Mouse (Mus musculus) MEL (cell line): ENCODE measurements around the gene Ntng1. TPM values are rescaled to one million over a fixed set of nuclear protein-coding genes. Genes with fewer than 3 reads are reported as not detected.

Experiments
- DNase-seq: peaks from one replicate; pipeline ENCODE4 v3.0.0; 2011; ENCODE audit warnings: low read depth, low spot score
- H3K27ac ChIP-seq: 2 replicates; pipeline ENCODE4 v1.5.1; 2012; ENCODE audit warnings: low read depth, mild to moderate bottlenecking, control low read depth, low read length, moderate library complexity; ENCODE audit not compliant: control insufficient read depth
- H3K27me3 ChIP-seq, 2 experiments: fragments of 150-350 bp in 1 of 2; sonication (generic) in 1 of 2; 2 replicates each; pipeline ENCODE4 v1.6.1; 2012; ENCODE audit warnings: low read length in 2 of 2, mild to moderate bottlenecking in 2 of 2, improper control_type of control experiment in 1 of 2, moderate library complexity in 1 of 2; ENCODE audit not compliant: insufficient read depth in 2 of 2, control insufficient read depth in 1 of 2
- H3K36me3 ChIP-seq, 2 experiments: 2 replicates each; pipeline ENCODE4 v1.6.1; 2012 to 2014; ENCODE audit warnings: low read length in 2 of 2, improper control_type of control experiment in 1 of 2, inconsistent platforms in 1 of 2, mild to moderate bottlenecking in 1 of 2; ENCODE audit not compliant: insufficient read depth in 2 of 2, control insufficient read depth in 1 of 2
- H3K4me1 ChIP-seq, 2 experiments: fragments of 150-350 bp in 1 of 2; sonication (generic) in 1 of 2; 2 replicates each; pipeline ENCODE4 v1.6.1; 2012; ENCODE audit warnings: low read length in 2 of 2, improper control_type of control experiment in 1 of 2, mild to moderate bottlenecking in 1 of 2; ENCODE audit not compliant: insufficient read depth in 2 of 2, control insufficient read depth in 1 of 2
- H3K4me3 ChIP-seq, 2 experiments: fragments of 150-350 bp in 1 of 2; sonication (generic) in 1 of 2; 2 replicates each; pipeline ENCODE4 v1.5.1; 2012; ENCODE audit warnings: low read depth in 2 of 2, low read length in 2 of 2, mild to moderate bottlenecking in 2 of 2, moderate library complexity in 2 of 2, control low read depth in 1 of 2, improper control_type of control experiment in 1 of 2; ENCODE audit not compliant: control insufficient read depth in 1 of 2, insufficient read depth in 1 of 2
- H3K79me2 ChIP-seq: 2 replicates; pipeline ENCODE4 v1.6.1; 2012; ENCODE audit warnings: mild to moderate bottlenecking, low read length, moderate library complexity; ENCODE audit not compliant: control insufficient read depth, poor library complexity, insufficient read depth
- H3K9ac ChIP-seq: 2 replicates; pipeline ENCODE4 v1.6.1; 2012; ENCODE audit warnings: low read depth, mild to moderate bottlenecking, control low read depth, low read length, moderate library complexity; ENCODE audit not compliant: control insufficient read depth, poor library complexity, severe bottlenecking
- H3K9me3 ChIP-seq: fragments of 150-350 bp; sonication (generic); replicated peaks from 2 replicates; pipeline ENCODE4 v1.6.1; 2012; ENCODE audit warnings: mild to moderate bottlenecking, low read length, improper control_type of control experiment, moderate library complexity; ENCODE audit not compliant: insufficient read depth
- BHLHE40 ChIP-seq: IDR thresholded peaks from 2 replicates; pipeline ENCODE4 v1.6.1; 2012; ENCODE audit warnings: low read depth, mild to moderate bottlenecking, inconsistent platforms, low read length, improper control_type of control experiment, borderline replicate concordance
- CHD2 ChIP-seq: IDR thresholded peaks from 2 replicates; pipeline ENCODE4 v1.6.1; 2011; ENCODE audit warnings: low read length, improper control_type of control experiment
- CTCF ChIP-seq, 3 experiments: IDR thresholded peaks in 2 of 3; conservative IDR thresholded peaks in 1 of 3; 2 replicates each; pipeline ENCODE4 v1.5.1; 2011 to 2012; ENCODE audit warnings: low read length in 3 of 3, low read depth in 2 of 3, mild to moderate bottlenecking in 2 of 3, improper control_type of control experiment in 1 of 3, inconsistent platforms in 1 of 3, mixed read lengths in 1 of 3, moderate library complexity in 1 of 3; ENCODE audit not compliant: control insufficient read depth in 1 of 3, insufficient read depth in 1 of 3, poor library complexity in 1 of 3, severe bottlenecking in 1 of 3
- ELF1 ChIP-seq: IDR thresholded peaks from 2 replicates; pipeline ENCODE4 v1.6.1; 2014; ENCODE audit warnings: low read depth, mild to moderate bottlenecking, inconsistent platforms, low read length, improper control_type of control experiment, moderate library complexity
- GABPA ChIP-seq: IDR thresholded peaks from 2 replicates; pipeline ENCODE4 v1.6.1; 2012; ENCODE audit warnings: low read depth, mild to moderate bottlenecking, inconsistent platforms, low read length, improper control_type of control experiment, moderate library complexity
- GATA1 ChIP-seq: IDR thresholded peaks from 2 replicates; pipeline ENCODE4 v1.6.1; 2011; ENCODE audit warnings: low read depth, low read length, improper control_type of control experiment
- KAT2A ChIP-seq: conservative IDR thresholded peaks from 2 replicates; pipeline ENCODE4 v1.6.1; 2012; ENCODE audit warnings: low read depth, low read length, improper control_type of control experiment, inconsistent platforms
- MAFK ChIP-seq: IDR thresholded peaks from 2 replicates; pipeline ENCODE4 v1.6.1; 2011; ENCODE audit warnings: low read depth, mild to moderate bottlenecking, low read length, improper control_type of control experiment, borderline replicate concordance
- MAX ChIP-seq: IDR thresholded peaks from 2 replicates; pipeline ENCODE4 v1.6.1; 2011; ENCODE audit warnings: low read length, improper control_type of control experiment
- MAZ ChIP-seq: IDR thresholded peaks from 2 replicates; pipeline ENCODE4 v1.6.1; 2012; ENCODE audit warnings: low read depth, mild to moderate bottlenecking, inconsistent platforms, low read length, improper control_type of control experiment
- MXI1 ChIP-seq: IDR thresholded peaks from 2 replicates; pipeline ENCODE4 v1.6.1; 2011; ENCODE audit warnings: mild to moderate bottlenecking, low read depth, low read length, improper control_type of control experiment
- MYC ChIP-seq: IDR thresholded peaks from 2 replicates; pipeline ENCODE4 v1.6.1; 2011; ENCODE audit warnings: low read depth, mild to moderate bottlenecking, low read length, improper control_type of control experiment, moderate library complexity
- NRF1 ChIP-seq: IDR thresholded peaks from 2 replicates; pipeline ENCODE4 v1.6.1; 2014; ENCODE audit warnings: low read depth, mild to moderate bottlenecking, inconsistent platforms, low read length, improper control_type of control experiment, moderate library complexity; ENCODE audit not compliant: poor library complexity, insufficient read depth, severe bottlenecking
- POLR2A ChIP-seq, 2 experiments: IDR thresholded peaks; 2 replicates each; pipeline ENCODE4 v1.6.1; 2011 to 2012; ENCODE audit warnings: low read length in 2 of 2, mild to moderate bottlenecking in 2 of 2, control low read depth in 1 of 2, improper control_type of control experiment in 1 of 2, low read depth in 1 of 2, moderate library complexity in 1 of 2; ENCODE audit not compliant: control insufficient read depth in 1 of 2, insufficient read depth in 1 of 2, poor library complexity in 1 of 2
- RAD21 ChIP-seq: IDR thresholded peaks from 2 replicates; pipeline ENCODE4 v1.6.1; 2011; ENCODE audit warnings: mild to moderate bottlenecking, low read depth, low read length, improper control_type of control experiment
- SMC3 ChIP-seq: IDR thresholded peaks from 2 replicates; pipeline ENCODE4 v1.6.1; 2011; ENCODE audit warnings: low read depth, low read length, improper control_type of control experiment
- TAL1 ChIP-seq: IDR thresholded peaks from 2 replicates; pipeline ENCODE4 v1.6.1; 2012; ENCODE audit warnings: mild to moderate bottlenecking, inconsistent platforms, low read length, moderate library complexity, mixed read lengths
- TBP ChIP-seq: IDR thresholded peaks from 2 replicates; pipeline ENCODE4 v1.8.0; 2011; ENCODE audit warnings: low read depth, low read length, improper control_type of control experiment
- ZKSCAN1 ChIP-seq: IDR thresholded peaks from 2 replicates; pipeline ENCODE4 v1.6.1; 2012; ENCODE audit warnings: low read depth, mild to moderate bottlenecking, inconsistent platforms, low read length, improper control_type of control experiment, moderate library complexity
- ZMIZ1 ChIP-seq: IDR thresholded peaks from 2 replicates; pipeline ENCODE4 v1.6.1; 2012; ENCODE audit warnings: low read depth, mild to moderate bottlenecking, inconsistent platforms, low read length, improper control_type of control experiment, moderate library complexity
- ZNF384 ChIP-seq: IDR thresholded peaks from 2 replicates; pipeline ENCODE4 v1.6.1; 2012; ENCODE audit warnings: low read depth, mild to moderate bottlenecking, inconsistent platforms, low read length, improper control_type of control experiment
- polyA plus RNA-seq, 2 experiments: library from polyadenylated mRNA; stranded (reverse) in 1 of 2; unstranded in 1 of 2; fragments of >175 nt in 1 of 2; fragments of >200 nt in 1 of 2; gene quantifications; 2 replicates each; pipeline versions ENCODE4 v1.2.1 to v1.2.4; 2012; ENCODE audit warnings: low replicate concordance in 2 of 2, low read depth in 1 of 2; ENCODE audit not compliant: insufficient read length in 2 of 2, insufficient read depth in 1 of 2, missing spikeins in 1 of 2
- total RNA-seq: library from RNA; depleted of rRNA; stranded (reverse); fragments of 300-350 nt; gene quantifications from 2 replicates; pipeline ENCODE4 v1.2.3, GENCODE M21; 2012

Gene Ntng1
- total and polyA plus RNA-seq, 3 experiments = not detected

DNA sequence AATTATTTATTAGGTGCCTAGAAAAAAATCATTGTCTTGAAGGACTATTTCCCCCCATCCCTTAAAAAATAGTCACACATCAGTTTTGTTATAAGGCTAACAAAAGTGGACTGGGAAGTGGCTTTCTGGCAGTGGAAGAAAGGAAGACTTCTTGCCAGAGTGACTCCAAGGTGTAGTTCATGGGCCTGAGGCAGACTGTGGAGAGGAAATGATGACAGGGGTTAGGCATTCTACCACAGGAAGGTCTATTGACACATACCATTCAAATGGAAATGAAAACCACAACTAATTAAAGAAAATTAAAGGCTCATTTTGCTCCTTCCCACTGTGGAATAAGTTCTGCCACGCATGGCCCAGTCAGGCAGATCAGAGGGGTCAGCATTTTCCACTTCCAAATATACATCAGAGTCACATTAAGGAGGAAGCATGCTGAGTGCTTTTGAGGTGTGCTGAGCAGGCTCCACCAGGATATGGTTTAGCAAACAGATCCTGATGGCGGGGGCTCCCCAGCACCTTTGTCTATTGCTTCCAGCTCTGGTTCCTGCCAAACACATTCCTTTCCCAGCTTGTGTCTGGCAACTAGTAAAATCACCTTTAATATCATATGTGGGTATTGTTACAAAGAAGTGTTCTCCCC lies 403.2 kb downstream of the Ntng1 start:
- H3K27ac ChIP-seq = no peak overlapping the region
- TF ChIP-seq POLR2A (IDR thresholded peaks at IDR 0.05; ENCODE audit: control insufficient read depth in 1 of 2, insufficient read depth in 1 of 2, low read depth in 1 of 2, low read length in 2 of 2, poor library complexity in 1 of 2) = no peak
- TF ChIP-seq ELF1 = no peak
- no peak for TF ChIP-seq RAD21
- TF ChIP-seq GABPA = no peak
- no peak for TF ChIP-seq GATA1
- TF ChIP-seq TAL1 = no peak
- TF ChIP-seq BHLHE40 = no peak
- no peak for TF ChIP-seq NRF1
- TF ChIP-seq SMC3 = no peak
- TF ChIP-seq MAZ = no peak
- no peak for TF ChIP-seq MYC
- TF ChIP-seq MAFK = no peak
- no peak for TF ChIP-seq MXI1
- no peak for TF ChIP-seq ZKSCAN1
- TF ChIP-seq ZMIZ1 = no peak
- TF ChIP-seq MAX = no peak
- no peak for TF ChIP-seq CHD2
- no peak for TF ChIP-seq ZNF384
- TF ChIP-seq TBP = no peak
- TF ChIP-seq, all 39 proteins: peak for 0
- Histone ChIP-seq H3K4me3 (no peak overlapping the region), H3K9me3 (no peaks in the 10 kb centered on the region), H3K27me3 (no peaks in the 10 kb centered on the region), H3K79me2 (no peaks in the 10 kb centered on the region), H3K9ac (no peak overlapping the region), H3K4me1 (no peaks in the 10 kb centered on the region), H3K36me3 (no peaks in the 10 kb centered on the region)
- no peak for DNase-seq

DNA sequence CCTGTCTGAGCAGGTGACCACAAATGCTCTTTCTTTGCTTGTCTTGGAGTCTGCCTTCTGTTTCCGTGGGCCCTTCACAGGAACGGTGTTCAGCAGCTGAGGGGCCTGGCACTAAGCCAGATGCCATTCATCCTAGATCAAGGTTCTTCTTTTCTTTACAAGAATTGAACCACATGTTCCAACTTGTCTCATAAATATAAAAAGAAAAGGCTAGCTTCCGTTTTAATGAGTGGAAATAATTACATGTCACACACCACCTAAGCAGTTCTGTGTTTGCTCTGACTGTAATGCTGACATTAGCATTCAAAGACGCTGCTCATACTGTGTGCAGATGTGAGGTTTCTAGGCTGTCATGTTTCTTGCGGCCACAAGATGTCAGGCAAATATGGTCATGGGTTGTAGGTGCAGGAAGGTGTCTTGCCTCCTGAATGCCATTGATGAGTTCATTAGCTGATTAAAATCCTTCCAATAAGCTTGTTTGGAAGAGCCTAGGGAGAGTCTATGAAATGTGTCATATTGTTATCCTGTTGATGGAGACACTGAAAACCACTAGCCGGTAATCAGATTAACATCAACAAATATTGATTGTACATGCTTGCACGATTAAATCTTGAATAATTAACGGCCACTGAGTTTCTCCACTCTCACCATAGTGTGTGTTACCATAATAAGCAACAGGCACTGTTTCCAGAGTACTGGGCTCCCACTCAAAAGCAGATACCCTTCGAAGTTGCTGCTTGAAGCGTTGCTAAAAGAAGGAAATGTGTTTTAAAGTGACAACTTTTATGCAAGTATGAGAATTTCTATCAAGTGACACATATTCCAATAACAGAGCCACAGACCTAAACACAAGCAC lies 411.3 kb downstream of the Ntng1 start:
- no peak overlapping the region for H3K4me3 ChIP-seq
- no peak overlapping the region for H3K9ac ChIP-seq
- H3K27ac ChIP-seq = no peak overlapping the region
- H3K27me3 ChIP-seq = no peaks in the 10 kb centered on the region
- H3K4me1 ChIP-seq = no peaks in the 10 kb centered on the region
- H3K79me2 ChIP-seq = no peaks in the 10 kb centered on the region
- H3K9me3 ChIP-seq = no peaks in the 10 kb centered on the region
- no peak for DNase-seq
- no peaks in the 10 kb centered on the region for H3K36me3 ChIP-seq
- TF ChIP-seq KAT2A (no peak), SMC3 (peak; percentile 8; the same call in 1 of the 2 replicates), CTCF (IDR thresholded peaks at IDR 0.05 in 2 of 3, conservative IDR thresholded peaks at IDR 0.05 in 1 of 3; ENCODE audit: control insufficient read depth in 1 of 3, insufficient read depth in 1 of 3, low read depth in 2 of 3, low read length in 3 of 3, poor library complexity in 1 of 3, severe bottlenecking in 1 of 3) (peak in 1 of 3 experiments; percentile 9; a peak in 1 of 6 replicates)
